Mouse (Mus musculus) CH12.LX (cell line): ENCODE data around the gene Cyb5b.

Experiments used
- BHLHE40 ChIP-seq: IDR thresholded peaks from 2 replicates; pipeline ENCODE4 v1.6.1; 2011; ENCODE audit warnings: mild to moderate bottlenecking, low read depth, low read length, improper control_type of control experiment
- CTCF ChIP-seq, 2 experiments: IDR thresholded peaks in 1 of 2; conservative IDR thresholded peaks in 1 of 2; 2 replicates each; pipeline ENCODE4 v1.5.1; 2011 to 2012; ENCODE audit warnings: low read depth in 2 of 2, low read length in 2 of 2, improper control_type of control experiment in 1 of 2, inconsistent platforms in 1 of 2, mild to moderate bottlenecking in 1 of 2, moderate library complexity in 1 of 2
- E2F4 ChIP-seq: IDR thresholded peaks from 2 replicates; pipeline ENCODE4 v1.6.1; 2011; ENCODE audit warnings: low read depth, low read length, improper control_type of control experiment; ENCODE audit not compliant: insufficient replicate concordance
- KAT2A ChIP-seq: IDR thresholded peaks from 2 replicates; pipeline ENCODE4 v1.6.1; 2012; ENCODE audit warnings: low read length, improper control_type of control experiment, inconsistent platforms; ENCODE audit not compliant: insufficient replicate concordance
- MAFK ChIP-seq: IDR thresholded peaks from 2 replicates; pipeline ENCODE4 v1.6.1; 2011; ENCODE audit warnings: low read length, improper control_type of control experiment; ENCODE audit not compliant: insufficient replicate concordance
- MYC ChIP-seq: IDR thresholded peaks from 2 replicates; pipeline ENCODE4 v1.6.1; 2011; ENCODE audit warnings: low read depth, mild to moderate bottlenecking, improper control_type of control experiment, low read length
- POLR2A ChIP-seq: IDR thresholded peaks from 2 replicates; pipeline ENCODE4 v1.6.1; 2011; ENCODE audit warnings: low read depth, mild to moderate bottlenecking, improper control_type of control experiment, low read length
- POLR2AphosphoS2 ChIP-seq: IDR thresholded peaks from 2 replicates; pipeline ENCODE4 v1.6.1; 2011; ENCODE audit warnings: low read depth, low read length, improper control_type of control experiment
- RCOR1 ChIP-seq: conservative IDR thresholded peaks from 2 replicates; pipeline ENCODE4 v1.6.1; 2012; ENCODE audit warnings: low read depth, mild to moderate bottlenecking, inconsistent platforms, low read length, improper control_type of control experiment
- ZNF384 ChIP-seq: IDR thresholded peaks from 2 replicates; pipeline ENCODE4 v1.6.1; 2012; ENCODE audit warnings: low read depth, low read length, improper control_type of control experiment, inconsistent platforms

DNA sequence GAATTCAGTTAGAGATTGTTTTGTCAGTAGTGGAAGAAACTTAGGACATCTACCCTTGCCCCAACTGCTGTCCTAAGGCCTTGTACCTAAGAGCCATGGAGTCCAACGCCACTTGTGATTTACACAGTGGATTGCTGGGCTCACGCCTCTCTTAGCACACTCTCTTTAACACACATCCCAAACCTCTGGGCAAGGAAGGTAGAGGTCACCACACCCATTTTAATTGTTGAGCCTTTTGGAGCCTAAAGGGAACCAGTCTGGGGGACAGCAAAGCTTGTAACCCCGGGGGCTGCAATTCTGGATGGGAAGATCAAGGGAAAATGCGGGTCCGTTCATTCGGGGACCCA is 410 bp upstream of the Cyb5b start:
- no peak for TF ChIP-seq KAT2A
- TF ChIP-seq ZNF384, result no peak
- TF ChIP-seq BHLHE40, result no peak
- no peak for TF ChIP-seq MYC
- TF ChIP-seq CTCF (conservative IDR thresholded peaks at IDR 0.05 in 1 of 2, IDR thresholded peaks at IDR 0.05 in 1 of 2; ENCODE audit: low read depth in 2 of 2, low read length in 2 of 2), result no peak
- no peak for TF ChIP-seq MAFK
- no peak for TF ChIP-seq POLR2AphosphoS2
- TF ChIP-seq POLR2A, result no peak
- no peak for TF ChIP-seq E2F4
- no peak for TF ChIP-seq RCOR1
